Mouse (Mus musculus) spleen, postnatal 36 days (tissue): ENCODE measurements around the gene Sirpb1b.
"Not testable (repeated sequence)": the region's sequence is repeated elsewhere in the genome, so short reads cannot be mapped to it uniquely, and the experiment has no call there.

Source experiments
- DNase-seq, 2 experiments: peaks; one replicate each; pipeline ENCODE4 v3.0.0; 2022; ENCODE audit warnings: low spot score in 2 of 2, mixed read lengths in 1 of 2

The Sirpb1b gene

GRCm38 (mm10) chr3:15574887-15575286 is at the start of gene Sirpb1b:
Gene Sirpb1b (minus strand): TSS chr3:15575065.
- DNase-seq, result peak in 1 of 2 experiments; percentile 11

- not testable (repeated sequence) for DNase-seq
Observed at GRCm38 (mm10) chr3:15590377-15591117, 15.7 kb upstream of the Sirpb1b start.

DNA sequence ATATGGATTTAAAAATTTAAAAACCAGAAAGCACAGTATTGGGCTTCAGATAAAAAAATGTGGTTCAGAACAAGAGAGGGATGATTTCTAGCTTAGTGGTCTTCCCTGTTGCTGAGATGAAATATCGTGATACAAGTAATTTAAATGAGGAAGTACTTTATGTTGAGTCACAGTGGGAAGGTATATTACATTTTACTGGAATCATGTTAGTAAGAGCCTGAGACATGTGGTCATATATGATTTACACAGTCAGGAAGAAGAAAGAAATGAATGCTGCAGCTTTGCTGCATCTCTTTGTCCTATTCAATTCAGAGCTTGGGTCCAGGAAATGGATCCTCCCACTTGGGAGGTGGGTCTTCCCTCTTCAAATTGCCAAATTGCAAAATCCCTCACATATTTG is 11.8 kb upstream of the Sirpb1b start:
- not testable (repeated sequence) for DNase-seq

GRCm38 (mm10) chr3:15583452-15583851 is 8.6 kb upstream of the Sirpb1b start:
- no peak for DNase-seq

- not testable (repeated sequence) for DNase-seq
Observed at GRCm38 (mm10) chr3:15582948-15583347, 8.1 kb upstream of the Sirpb1b start.

- not testable (repeated sequence) for DNase-seq
Observed at GRCm38 (mm10) chr3:15576466-15576865, 1.6 kb upstream of the Sirpb1b start.

DNA sequence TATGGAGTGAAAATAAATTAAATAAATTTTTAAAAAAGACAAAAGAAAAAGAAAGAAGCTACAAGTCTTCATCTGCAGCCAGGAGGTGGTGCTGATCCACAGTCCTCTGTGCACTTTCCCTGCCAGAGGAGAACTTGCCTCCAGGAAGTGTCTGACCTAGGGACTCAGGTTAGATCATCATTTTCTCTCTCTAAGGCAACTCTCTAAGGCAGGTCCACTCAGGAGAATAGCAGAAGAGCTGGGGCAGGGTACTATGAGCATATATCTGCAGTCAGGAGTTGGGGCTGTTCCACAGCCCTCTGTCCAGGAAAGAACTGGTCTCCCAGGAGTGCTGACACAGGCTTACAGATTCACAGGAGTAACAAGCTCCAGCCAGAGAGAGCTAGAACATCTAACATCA is 46.3 kb downstream of the Sirpb1b start:
- no peak for DNase-seq

DNA sequence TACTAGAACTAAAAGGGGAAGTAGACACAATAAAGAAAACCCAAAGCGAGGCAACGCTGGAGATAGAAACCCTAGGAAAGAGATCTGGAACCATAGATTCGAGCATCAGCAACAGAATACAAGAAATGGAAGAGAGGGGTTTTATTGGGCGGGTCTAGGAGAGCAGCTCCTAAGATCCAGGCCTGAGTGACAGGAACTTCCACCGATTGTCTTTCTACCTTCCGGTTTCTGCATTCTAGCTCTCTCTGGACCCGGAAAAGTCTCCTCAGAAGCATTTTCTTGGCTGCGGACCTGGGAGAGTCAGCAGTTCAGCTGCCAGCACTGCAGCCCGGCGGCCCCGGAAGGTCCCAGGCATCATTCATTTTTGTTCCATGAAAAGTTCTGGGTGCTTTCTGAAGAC is 61.3 kb downstream of the Sirpb1b start:
- DNase-seq, result not testable (repeated sequence)

DNA sequence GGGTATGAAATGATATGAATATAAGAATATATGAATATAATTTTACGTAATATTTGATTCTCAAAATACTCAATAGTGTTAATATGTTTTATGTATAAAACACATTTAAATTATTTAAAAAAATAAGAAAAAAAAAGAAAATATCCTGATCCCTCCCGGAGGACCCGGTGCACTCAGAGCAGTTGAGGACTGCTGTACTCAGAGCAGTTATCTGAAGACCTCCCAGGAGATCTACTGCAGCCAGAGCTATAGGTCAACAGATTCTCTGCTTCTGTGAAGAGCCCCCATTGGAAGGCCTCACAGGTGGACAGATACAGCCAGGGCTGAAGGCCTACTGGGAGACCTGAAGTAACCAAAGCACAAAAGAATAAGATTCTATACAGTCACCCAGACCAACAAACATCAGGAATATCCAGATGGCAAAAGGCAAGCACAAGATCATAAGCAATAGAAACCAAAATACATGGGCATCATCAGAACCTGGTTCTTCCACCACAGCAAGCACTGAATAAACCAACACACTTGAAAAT is 67.0 kb downstream of the Sirpb1b start:
- not testable (repeated sequence) for DNase-seq

- DNase-seq, result not testable (repeated sequence)
Observed at GRCm38 (mm10) chr3:15474831-15475230, 100.0 kb downstream of the Sirpb1b start.

- not testable (repeated sequence) for DNase-seq
Observed at GRCm38 (mm10) chr3:15470158-15470557, 104.7 kb downstream of the Sirpb1b start.
